Mouse (Mus musculus) mammary gland, adult 2 months (tissue): Measurements from ENCODE around the gene Gm4836. TPM values are rescaled to one million over a fixed set of nuclear protein-coding genes. Genes with fewer than 3 reads are reported as not detected.

ENCODE experiments used
- polyA plus RNA-seq: library from polyadenylated mRNA; depleted of rRNA; stranded (reverse); fragments of >200 nt; gene quantifications from 2 replicates; pipeline ENCODE4 v1.2.3, GENCODE M21; 2012; ENCODE audit warnings: low replicate concordance; rRNA removed

Gm4836 gene
- not detected in 2 replicates for polyA plus RNA-seq

GRCm38 (mm10) chrX:28293532-28293931 is at the start of gene Gm4836:
Gene Gm4836, minus strand, starts transcription at chrX:28293632.

